Mouse (Mus musculus) liver, embryonic 14 days (tissue): ENCODE results near the gene Mafk. TPM values are rescaled to one million over a fixed set of nuclear protein-coding genes. Genes with fewer than 3 reads are reported as not detected.

Experiments
- polyA plus RNA-seq: library from polyadenylated mRNA; depleted of rRNA; stranded (reverse); fragments of >200 nt; gene quantifications from 2 replicates; pipeline ENCODE4 v1.2.3, GENCODE M21; 2012; rRNA removed

The Mafk gene
- polyA plus RNA-seq: 19.9 and 23.8 TPM in 2 replicates

DNA sequence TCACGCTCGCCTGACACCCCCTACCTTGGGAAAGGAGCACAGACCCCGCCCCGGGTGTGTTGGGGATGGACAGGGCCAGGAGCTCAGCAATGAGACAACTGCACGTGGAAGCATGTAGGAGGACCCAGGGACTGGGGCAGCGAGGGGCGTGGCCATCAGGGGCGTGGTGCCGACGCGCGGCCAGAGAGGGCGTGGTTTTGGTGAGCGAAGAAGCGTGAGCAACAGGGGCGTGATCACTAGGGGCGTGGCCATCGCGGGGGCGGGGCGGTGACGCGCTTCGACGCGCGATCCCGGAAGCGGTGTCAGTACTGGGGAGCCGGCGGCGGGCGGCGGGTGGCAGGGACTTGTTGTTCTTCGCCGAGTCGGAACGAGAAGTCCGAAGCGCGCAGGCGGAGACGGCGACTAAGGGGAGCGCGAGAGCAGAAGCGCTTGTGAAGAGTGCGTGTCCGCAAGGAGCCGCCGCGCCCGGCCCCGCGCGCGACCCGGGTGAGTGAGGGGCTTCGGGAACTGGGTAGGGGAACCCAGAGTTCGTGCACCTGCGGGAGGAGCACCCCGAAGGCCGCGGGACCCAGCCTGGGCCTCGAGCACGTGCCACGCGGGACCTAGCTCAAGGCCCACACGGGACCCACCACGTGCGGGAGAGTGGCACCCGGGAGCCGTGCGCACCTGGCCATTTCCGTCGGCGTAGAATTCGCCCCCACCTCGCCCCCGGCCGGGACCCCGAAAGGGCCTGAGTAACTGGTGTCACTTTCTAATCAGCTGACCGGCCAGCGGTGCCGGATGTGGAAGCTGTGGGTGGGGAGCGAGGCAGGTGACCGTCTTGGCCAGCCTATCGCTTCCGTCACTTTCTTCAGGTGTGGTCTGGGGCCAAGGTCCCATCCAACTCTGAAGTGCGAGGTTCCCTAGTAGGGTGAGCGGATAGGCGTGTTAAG, at the start of gene Mafk:
Gene Mafk (plus strand): TSS at position 287 of the 932 bp plus-strand sequence.

DNA sequence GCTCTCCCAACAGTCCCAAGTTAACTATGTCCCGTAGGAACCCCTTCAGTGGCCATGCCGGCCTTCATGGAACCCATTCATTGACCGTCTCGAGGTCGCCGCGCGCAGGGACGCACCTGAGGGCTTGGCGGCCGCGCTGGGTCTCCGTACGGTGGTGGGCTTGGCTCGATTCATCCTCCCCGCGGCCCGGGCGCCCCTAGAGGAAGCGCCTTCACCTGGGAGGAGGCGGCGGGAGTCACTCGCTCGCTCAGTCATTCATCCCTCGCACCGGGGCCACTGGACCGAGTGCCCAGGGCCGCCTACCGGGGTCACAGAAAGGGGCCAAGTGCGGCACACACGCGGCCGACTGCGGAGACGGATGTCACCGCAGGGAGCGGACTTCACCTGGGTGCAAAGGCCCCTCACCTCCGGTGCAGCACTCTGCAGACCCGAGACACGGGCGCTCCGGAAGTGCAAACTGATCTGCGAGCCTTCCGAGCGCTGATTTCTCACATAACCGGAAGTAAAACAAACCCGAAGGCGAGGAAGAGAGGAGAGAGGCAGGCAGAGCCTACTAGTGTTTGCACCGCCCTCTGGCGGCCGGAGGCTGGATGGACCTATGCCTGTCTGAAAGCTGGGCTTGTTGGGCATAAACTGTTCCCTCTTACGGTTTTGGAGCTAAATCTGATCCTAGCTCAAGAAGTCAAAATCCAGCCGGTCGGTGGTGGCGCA, 15.9 kb upstream of the Mafk start, which contains the start of gene Ints1:
Gene Ints1 (minus strand): TSS at position 459 of the 711 bp plus-strand sequence.

DNA sequence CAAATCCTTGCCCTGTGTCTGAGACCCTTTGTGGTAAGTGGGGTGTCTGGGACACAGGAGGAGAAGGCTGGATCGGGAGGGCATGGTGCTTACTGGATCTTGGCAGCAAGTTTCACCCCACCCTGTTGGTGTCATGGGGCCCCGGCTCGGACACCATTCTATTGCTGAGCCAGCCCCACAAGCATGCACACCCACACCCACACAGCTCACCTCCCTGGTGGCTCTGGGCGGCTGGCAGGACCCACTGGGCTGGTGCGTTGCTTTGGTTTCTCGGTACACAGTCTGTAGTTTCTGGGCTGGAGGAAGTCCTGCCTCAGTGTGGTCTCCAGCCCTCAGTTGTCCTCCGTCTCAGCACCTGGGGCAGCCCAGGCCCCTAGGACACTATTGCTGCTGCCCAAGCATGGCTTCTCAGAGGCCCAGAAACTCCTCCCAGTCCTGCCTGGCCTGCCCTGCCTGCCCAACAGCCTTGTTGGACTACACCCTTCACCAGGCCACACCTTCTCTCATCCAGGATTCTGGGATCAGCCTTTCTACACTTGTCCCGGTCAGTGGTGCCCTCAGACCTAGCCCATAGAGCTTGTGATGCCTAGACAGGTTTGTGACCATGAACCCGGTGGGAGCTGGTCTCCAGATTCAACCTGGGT, 28.3 kb downstream of the Mafk start, which contains the start of gene Tmem184a:
Gene Tmem184a (minus strand): TSS at position 380 of the 644 bp plus-strand sequence.

DNA sequence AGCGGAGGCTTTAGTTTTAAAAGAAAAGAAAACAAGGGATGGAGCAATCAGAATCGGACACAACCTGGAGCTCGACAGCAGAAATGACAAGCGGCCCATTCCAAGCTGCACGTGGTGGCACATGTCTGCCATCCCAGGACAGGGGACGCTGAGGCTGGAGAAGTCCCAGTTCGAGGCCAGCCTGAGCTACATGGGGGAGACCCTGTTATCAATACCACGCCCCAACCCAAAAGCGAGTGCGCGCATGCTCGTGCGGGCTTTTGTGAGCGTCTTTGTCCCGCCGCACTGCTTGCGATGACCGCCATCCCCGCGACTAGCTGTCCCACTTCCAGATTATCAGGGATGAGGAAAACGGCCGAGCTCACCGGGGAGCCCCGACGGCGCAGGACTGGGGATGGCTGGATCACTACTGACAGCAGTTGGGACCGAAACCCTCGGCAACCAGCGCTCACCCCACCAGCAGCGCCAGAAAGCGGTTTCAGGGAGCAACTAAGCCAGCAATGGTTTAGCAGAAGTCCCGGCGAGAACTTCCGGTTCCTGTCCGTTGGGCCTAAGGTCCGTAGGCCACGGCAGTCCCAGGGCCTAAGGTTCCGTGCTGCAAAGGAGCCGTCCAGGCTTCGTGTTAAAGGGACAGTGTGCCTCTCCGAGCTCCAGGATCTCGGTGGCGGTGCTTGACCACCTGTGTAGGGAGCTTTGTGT, 35.2 kb downstream of the Mafk start, which contains the start of the genes Gm26938 and Psmg3:
Gene Gm26938 (minus strand): TSS at position 51 of the 699 bp plus-strand sequence.
Gene Psmg3 (minus strand): TSS at position 529 of the 699 bp plus-strand sequence.

Other genes with a start within 250 kb of the Mafk start
- not detected in 2 replicates for gene Uncx, start 248.0 kb upstream of the Mafk start, polyA plus RNA-seq
- gene Micall2, start 55.2 kb upstream of the Mafk start, polyA plus RNA-seq: 6.7 and 7.6 TPM in 2 replicates
- 9.9 and 11.8 TPM in 2 replicates for gene Ints1, start 15.8 kb upstream of the Mafk start, polyA plus RNA-seq
- gene Tmem184a, start 28.4 kb downstream of the Mafk start, polyA plus RNA-seq: 0.55 and 0.81 TPM in 2 replicates
- gene Gm26938, start 34.9 kb downstream of the Mafk start, polyA plus RNA-seq: not detected in 2 replicates
- 32.4 and 37.8 TPM in 2 replicates for gene Psmg3, start 35.4 kb downstream of the Mafk start, polyA plus RNA-seq
- gene Elfn1, start 116.4 kb downstream of the Mafk start, polyA plus RNA-seq: 0.07 and 0.08 TPM in 2 replicates